ENCODE assay signal across 11 mouse cellular contexts in the genomic region with DNA sequence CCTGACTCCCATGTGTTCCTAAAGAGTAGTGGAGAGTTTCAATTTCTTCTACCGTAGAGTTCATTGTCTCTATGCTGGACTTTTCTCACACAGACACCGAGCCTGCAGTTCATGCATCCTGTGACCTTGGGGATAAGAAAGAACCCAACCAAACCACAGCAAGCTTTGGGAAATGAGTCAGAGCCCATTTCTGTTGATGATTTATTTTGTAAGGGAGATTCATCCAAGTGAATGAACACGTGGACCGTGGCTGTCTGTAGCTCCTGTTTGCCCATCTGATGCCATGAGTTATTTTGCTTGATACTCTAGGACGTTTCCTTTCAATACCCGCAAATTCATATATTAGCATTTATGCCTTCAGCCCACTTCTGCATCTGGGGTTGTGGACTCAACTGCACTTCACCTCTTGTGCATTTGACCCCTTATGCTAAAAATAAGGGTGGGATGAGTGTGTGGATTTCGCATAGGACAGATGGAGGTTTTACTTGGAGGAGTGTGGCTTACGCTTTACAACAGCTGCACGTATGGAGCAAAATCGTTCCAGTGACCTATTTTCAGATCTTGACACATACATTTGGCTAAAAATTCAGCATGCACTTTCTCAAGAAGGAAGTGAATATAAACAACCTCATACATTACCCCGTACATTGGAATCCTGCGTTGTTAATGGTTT.
DNase-seq lines count a peak whose midpoint lies in the region; ATAC-seq and TF ChIP-seq lines count a peak whose summit lies in the region.
"Had no signal": no experiment of that assay in that cellular context is flagged by ENCODE, and none has a peak within 500 bp of the region (broad histone marks: within the 10 kb centered on the region; RNA-seq: fewer than 3 reads in every experiment).

No protein-coding gene starts in this region.

- no peak overlapping the region for H3K9ac ChIP-seq in lung, embryonic 16.5 days (ENCODE audit: low read length)
- H3K9ac ChIP-seq in stomach, embryonic 14.5 days (replicated peaks; ENCODE audit: low read depth, low read length) = no peak overlapping the region
- no peak overlapping the region for H3K9ac ChIP-seq in neural tube, embryonic 15.5 days (replicated peaks)
- H3K9ac ChIP-seq: forebrain, embryonic 13.5 days; hindbrain, embryonic 15.5 days; liver, embryonic 12.5 days had no signal

- peak; percentile 76 for DNase-seq in heart, adult 11 months
- no peak for DNase-seq in heart, embryonic 10.5 days (ENCODE audit: low spot score)
- DNase-seq in lung, adult 2 months = no peak
- DNase-seq in Patski (ENCODE audit: low read depth, low spot score) = peak; percentile 90
- DNase-seq in hindbrain, embryonic 10.5 days (ENCODE audit: low spot score) = no peak

- 91% methylated on average over 12 of the region's 12 CpGs for WGBS in heart, embryonic 10.5 days
- WGBS in lung, embryonic 16.5 days = 57% methylated on average over 12 of the region's 12 CpGs
- WGBS in lung, adult 2 months = 56% methylated on average over 12 of the region's 12 CpGs
- WGBS in stomach, embryonic 14.5 days = 56% methylated on average over 12 of the region's 12 CpGs
- WGBS in hindbrain, embryonic 10.5 days = 93% methylated on average over 12 of the region's 12 CpGs
- WGBS in neural tube, embryonic 15.5 days = 84% methylated on average over 12 of the region's 12 CpGs

- ATAC-seq in lung, embryonic 16.5 days (ENCODE audit: low read depth) = peak; percentile 34; the same call in 1 of the 2 replicates
- peak; percentile 91 for ATAC-seq in Patski
- no peak for ATAC-seq in stomach, embryonic 14.5 days (ENCODE audit: insufficient number of reproducible peaks, insufficient read depth, low FRiP score, low read depth)
- ATAC-seq in neural tube, embryonic 15.5 days (ENCODE audit: low FRiP score) = no peak
- ATAC-seq: forebrain, embryonic 13.5 days; liver, embryonic 12.5 days had no signal

- H3K27me3 ChIP-seq in heart, embryonic 10.5 days (ENCODE audit: insufficient read depth, poor library complexity, severe bottlenecking) = no peaks in the 10 kb centered on the region
- no peaks in the 10 kb centered on the region for H3K27me3 ChIP-seq in lung, embryonic 16.5 days (ENCODE audit: control insufficient read depth, insufficient read depth, low read depth, low read length)
- H3K27me3 ChIP-seq in Patski = no peaks in the 10 kb centered on the region
- no peaks in the 10 kb centered on the region for H3K27me3 ChIP-seq in stomach, embryonic 14.5 days (ENCODE audit: control insufficient read depth, insufficient read depth, low read length)
- no peaks in the 10 kb centered on the region for H3K27me3 ChIP-seq in hindbrain, embryonic 10.5 days (ENCODE audit: insufficient read depth, poor library complexity, severe bottlenecking)
- H3K27me3 ChIP-seq in neural tube, embryonic 15.5 days (replicated peaks) = no peaks in the 10 kb centered on the region
- H3K27me3 ChIP-seq: forebrain, embryonic 13.5 days; hindbrain, embryonic 15.5 days; liver, embryonic 12.5 days had no signal

- H3K9me3 ChIP-seq in heart, embryonic 10.5 days = no peaks in the 10 kb centered on the region
- H3K9me3 ChIP-seq in lung, embryonic 16.5 days (ENCODE audit: control insufficient read depth, low read length) = no peaks in the 10 kb centered on the region
- no peaks in the 10 kb centered on the region for H3K9me3 ChIP-seq in stomach, embryonic 14.5 days (ENCODE audit: control insufficient read depth, low read depth, low read length)
- H3K9me3 ChIP-seq in hindbrain, embryonic 10.5 days = no peaks in the 10 kb centered on the region
- H3K9me3 ChIP-seq in neural tube, embryonic 15.5 days (replicated peaks) = no peaks in the 10 kb centered on the region
- H3K9me3 ChIP-seq: forebrain, embryonic 13.5 days; hindbrain, embryonic 15.5 days; liver, embryonic 12.5 days had no signal

- CTCF ChIA-PET in Patski (lab: Charles Lee) = interaction anchor here (0.6 to 1.2 kb wide), 3 partner anchors 9 to 26 kb away, joined by 3 to 5 read pairs (median 3); no protein-coding TSS in a partner anchor

- TF ChIP-seq CTCF in lung, adult 2 months (IDR thresholded peaks at IDR 0.05; ENCODE audit: insufficient read depth, low read length) = no peak
- TF ChIP-seq CTCF in Patski (IDR thresholded peaks at IDR 0.05) = no peak

- no peak for TF ChIP-seq POLR2A in lung, adult 2 months (IDR thresholded peaks at IDR 0.05; ENCODE audit: borderline replicate concordance, extremely low read depth, low read depth, low read length)

- in situ Hi-C loops in Patski (cut with MboI; ENCODE audit: low pct_unique_long_range_greater_than_20kb) = no loop called here

- H3K4me1 ChIP-seq in heart, embryonic 10.5 days = 0 out of 2 replicates have a peak, but pooled peaks cover 3% of the 10 kb centered on the region
- H3K4me1 ChIP-seq in lung, embryonic 16.5 days (replicated peaks; ENCODE audit: control insufficient read depth, insufficient read depth, low read length) = peaks cover 8% of the 10 kb centered on the region
- H3K4me1 ChIP-seq in lung, adult 2 months (ENCODE audit: control insufficient read depth, insufficient read depth, low read length) = peaks cover 4% of the 10 kb centered on the region; the same call in 1 of the 2 replicates
- H3K4me1 ChIP-seq in stomach, embryonic 14.5 days (ENCODE audit: control insufficient read depth, insufficient read depth, low read length) = peaks cover 37% of the 10 kb centered on the region
- H3K4me1 ChIP-seq in hindbrain, embryonic 10.5 days (replicated peaks) = no peaks in the 10 kb centered on the region
- H3K4me1 ChIP-seq in neural tube, embryonic 15.5 days = 0 out of 2 replicates have a peak, but pooled peaks cover 12% of the 10 kb centered on the region
- H3K4me1 ChIP-seq: forebrain, embryonic 13.5 days; hindbrain, embryonic 15.5 days; liver, embryonic 12.5 days had no signal

- no peak overlapping the region for H3K27ac ChIP-seq in heart, embryonic 10.5 days
- no peak overlapping the region for H3K27ac ChIP-seq in lung, embryonic 16.5 days (ENCODE audit: low read length)
- peak overlapping the region; percentile 74 for H3K27ac ChIP-seq in stomach, embryonic 14.5 days (ENCODE audit: low read length)
- H3K27ac ChIP-seq in hindbrain, embryonic 10.5 days = no peak overlapping the region
- no peak overlapping the region for H3K27ac ChIP-seq in neural tube, embryonic 15.5 days (replicated peaks)
- H3K27ac ChIP-seq: forebrain, embryonic 13.5 days; hindbrain, embryonic 15.5 days; liver, embryonic 12.5 days had no signal

- POLR2A ChIA-PET in Patski (lab: Charles Lee) = no interaction called here

- no peak overlapping the region for H3K4me3 ChIP-seq in heart, embryonic 10.5 days
- H3K4me3 ChIP-seq in lung, embryonic 16.5 days (ENCODE audit: low read length) = no peak overlapping the region
- no peak overlapping the region for H3K4me3 ChIP-seq in lung, adult 2 months (replicated peaks; ENCODE audit: extremely low read depth, low read depth, low read length)
- no peak overlapping the region for H3K4me3 ChIP-seq in stomach, embryonic 14.5 days (ENCODE audit: low read depth, low read length)
- no peak overlapping the region for H3K4me3 ChIP-seq in hindbrain, embryonic 10.5 days
- no peak overlapping the region for H3K4me3 ChIP-seq in neural tube, embryonic 15.5 days (replicated peaks)
- H3K4me3 ChIP-seq: forebrain, embryonic 13.5 days; hindbrain, embryonic 15.5 days; liver, embryonic 12.5 days had no signal

- H3K36me3 ChIP-seq in heart, embryonic 10.5 days = no peaks in the 10 kb centered on the region
- H3K36me3 ChIP-seq in lung, embryonic 16.5 days (ENCODE audit: control insufficient read depth, insufficient read depth, low read length) = no peaks in the 10 kb centered on the region
- no peaks in the 10 kb centered on the region for H3K36me3 ChIP-seq in stomach, embryonic 14.5 days (ENCODE audit: control insufficient read depth, insufficient read depth, low read length)
- H3K36me3 ChIP-seq in hindbrain, embryonic 10.5 days = no peaks in the 10 kb centered on the region
- H3K36me3 ChIP-seq in neural tube, embryonic 15.5 days = no peaks in the 10 kb centered on the region
- H3K36me3 ChIP-seq: hindbrain, embryonic 15.5 days; liver, embryonic 12.5 days had no signal

- no peak overlapping the region for H3K4me2 ChIP-seq in lung, embryonic 16.5 days (ENCODE audit: low read depth, low read length)
- H3K4me2 ChIP-seq in stomach, embryonic 14.5 days (replicated peaks; ENCODE audit: low read depth, low read length) = no peak overlapping the region
- H3K4me2 ChIP-seq in neural tube, embryonic 15.5 days = no peak overlapping the region
- H3K4me2 ChIP-seq: forebrain, embryonic 13.5 days; hindbrain, embryonic 15.5 days; liver, embryonic 12.5 days had no signal

Comparison
In these comparisons a context has a peak if more than half of its experiments do, and no peak if none do; other contexts are left out.
1. DNase-seq: peak in heart, adult 11 months (single experiment) and Patski (single experiment); none in heart, embryonic 10.5 days (single experiment), lung, adult 2 months (single experiment) and hindbrain, embryonic 10.5 days (single experiment).
2. ATAC-seq: peak in lung, embryonic 16.5 days (single experiment) and Patski (single experiment); none in stomach, embryonic 14.5 days (single experiment) and neural tube, embryonic 15.5 days (single experiment).